Mouse (Mus musculus): ENCODE measurements around the gene Clec10a.

DNA sequence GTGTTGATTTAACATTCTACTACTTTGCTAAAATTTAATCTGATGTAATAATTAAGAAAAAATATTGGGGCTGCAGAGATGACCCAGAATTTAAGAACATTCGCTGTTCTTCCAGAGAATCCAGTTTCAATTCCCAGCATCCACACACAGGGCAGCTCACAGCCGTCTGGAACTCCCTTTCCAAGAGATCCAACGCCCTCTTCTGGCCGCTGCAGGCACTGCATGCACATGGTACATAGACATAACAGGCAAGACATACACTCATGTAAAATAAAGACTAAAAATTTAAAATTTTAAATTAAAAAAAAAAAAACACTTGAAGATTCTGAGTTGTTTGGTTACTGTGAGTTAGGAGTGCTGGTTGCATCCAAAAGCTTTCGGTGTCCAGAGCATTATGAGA, 16.3 kb downstream of the Clec10a start:
- no peak for TF ChIP-seq EP300 (IDR thresholded peaks at IDR 0.05; ENCODE audit: low read depth)
- TF ChIP-seq CTCF (IDR thresholded peaks at IDR 0.05; ENCODE audit: low read depth) = peak; percentile 52

Measured in liver, embryonic 14.5 days (tissue).